Mouse (Mus musculus) kidney, adult 2 months (tissue): ENCODE data around the gene Zpr1.

Source experiments
- CTCF ChIP-seq: fragments of 200-500 bp; conservative IDR thresholded peaks from 2 replicates; pipeline ENCODE4 v1.5.1; 2011; ENCODE audit warnings: low read depth, mild to moderate bottlenecking, control low read depth, low read length, moderate library complexity, mixed read lengths; ENCODE audit not compliant: insufficient read depth, insufficient read length
- POLR2A ChIP-seq: fragments of 200-500 bp; IDR thresholded peaks from one replicate; pipeline ENCODE4 v1.6.1; 2011; ENCODE audit warnings: low read depth, low read length, control low read depth

DNA sequence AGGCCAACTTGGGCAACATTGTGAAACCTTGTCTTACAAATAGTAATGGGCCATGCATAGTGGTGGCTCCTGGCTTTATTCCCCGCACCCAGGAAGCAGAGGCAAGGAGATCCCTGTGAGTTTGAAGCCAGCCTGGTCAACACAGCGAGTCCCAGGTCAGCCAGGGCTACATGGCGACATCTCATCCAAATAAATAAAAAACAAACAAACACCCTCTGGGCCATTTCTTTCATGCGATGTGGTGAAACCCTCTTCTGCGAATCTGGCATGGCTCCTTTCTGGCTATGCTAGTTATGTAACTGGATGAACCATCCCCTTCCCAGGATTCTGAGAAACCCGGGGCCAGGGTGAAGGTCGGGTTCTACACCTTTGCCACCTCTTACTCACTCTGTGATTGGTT lies 16.7 kb upstream of the Zpr1 start:
- TF ChIP-seq POLR2A: no peak
- TF ChIP-seq CTCF: no peak
